Mouse (Mus musculus) embryonic fibroblast, embryonic 13.5 days (primary cell): Measurements from ENCODE around the gene Ero1lb. TPM values are rescaled to one million over a fixed set of nuclear protein-coding genes. Genes with fewer than 3 reads are reported as not detected.
"Not testable (repeated sequence)": the region's sequence is repeated elsewhere in the genome, so short reads cannot be mapped to it uniquely, and the experiment has no call there.

Experiments
- H3K27ac ChIP-seq: 2 replicates; pipeline ENCODE4 v1.5.1; 2012; ENCODE audit warnings: low read length, control low read depth, inconsistent platforms; ENCODE audit not compliant: insufficient read depth
- H3K4me1 ChIP-seq: 2 replicates; pipeline ENCODE4 v1.6.1; 2011; ENCODE audit warnings: low read length; ENCODE audit not compliant: control insufficient read depth, insufficient read depth
- H3K4me3 ChIP-seq: 2 replicates; pipeline ENCODE4 v1.5.1; 2011; ENCODE audit warnings: mild to moderate bottlenecking, control low read depth, low read length; ENCODE audit not compliant: insufficient read depth
- CTCF ChIP-seq: IDR thresholded peaks from 2 replicates; pipeline ENCODE4 v1.5.1; 2011; ENCODE audit warnings: mild to moderate bottlenecking, control low read depth, low read length, moderate library complexity, borderline replicate concordance; ENCODE audit not compliant: insufficient read depth
- POLR2A ChIP-seq: IDR thresholded peaks from 2 replicates; pipeline ENCODE4 v1.6.1; 2011; ENCODE audit warnings: low read depth, mild to moderate bottlenecking, control low read depth, low read length, moderate library complexity
- polyA plus RNA-seq: library from polyadenylated mRNA; stranded (reverse); fragments of >200 nt; gene quantifications from 2 replicates; pipeline ENCODE4 v1.2.4, GENCODE M21; 2011; ENCODE audit warnings: low read depth; ENCODE audit not compliant: missing spikeins, insufficient read length

Ero1lb gene
- polyA plus RNA-seq, 1 experiment: 2.1 TPM

DNA sequence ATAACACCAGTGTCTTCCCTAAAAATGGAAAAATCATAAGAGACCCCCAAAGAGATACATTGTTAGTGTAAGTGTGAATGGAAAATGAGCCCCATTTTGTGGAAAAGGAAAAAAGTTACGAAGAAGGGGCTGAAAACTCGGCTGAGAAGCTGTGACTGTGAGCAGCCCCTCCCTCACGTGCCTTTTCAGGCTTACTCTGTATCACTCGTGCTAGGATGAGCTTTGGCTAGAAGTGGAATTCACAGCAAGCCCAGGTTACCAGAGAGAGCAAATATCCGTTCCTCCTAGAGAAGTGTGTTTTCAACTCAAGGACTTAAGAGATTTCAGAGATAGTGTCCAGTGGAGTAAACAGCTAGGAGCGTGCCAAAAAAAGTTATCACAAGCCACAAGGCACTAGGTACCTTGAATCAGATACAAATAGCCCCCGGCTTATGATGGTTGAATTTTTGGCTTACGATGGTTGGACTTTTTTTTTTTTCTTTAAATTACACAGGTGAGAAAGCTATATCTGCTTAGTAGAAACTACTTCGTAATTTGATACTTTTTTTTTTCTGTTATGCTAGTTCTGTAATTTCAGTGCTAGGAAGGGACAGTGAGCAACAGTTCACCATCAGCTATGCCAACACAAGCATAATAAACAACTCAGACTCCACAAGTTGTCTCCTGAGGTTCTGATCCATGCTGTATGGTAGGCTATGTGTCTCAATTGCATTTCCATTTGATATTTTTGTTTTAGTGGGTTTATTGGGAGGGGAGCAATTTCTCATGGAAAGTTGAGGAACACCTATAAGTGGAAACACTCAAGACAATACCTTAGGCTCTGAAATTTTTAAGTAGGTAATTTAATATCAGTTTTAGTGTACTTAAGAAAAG, 3.2 kb downstream of the Ero1lb start:
- Histone ChIP-seq H3K4me3 (no peak overlapping the region), H3K4me1 (no peaks in the 10 kb centered on the region), H3K27ac (no peak overlapping the region)
- TF ChIP-seq POLR2A: no peak
- TF ChIP-seq CTCF: no peak

DNA sequence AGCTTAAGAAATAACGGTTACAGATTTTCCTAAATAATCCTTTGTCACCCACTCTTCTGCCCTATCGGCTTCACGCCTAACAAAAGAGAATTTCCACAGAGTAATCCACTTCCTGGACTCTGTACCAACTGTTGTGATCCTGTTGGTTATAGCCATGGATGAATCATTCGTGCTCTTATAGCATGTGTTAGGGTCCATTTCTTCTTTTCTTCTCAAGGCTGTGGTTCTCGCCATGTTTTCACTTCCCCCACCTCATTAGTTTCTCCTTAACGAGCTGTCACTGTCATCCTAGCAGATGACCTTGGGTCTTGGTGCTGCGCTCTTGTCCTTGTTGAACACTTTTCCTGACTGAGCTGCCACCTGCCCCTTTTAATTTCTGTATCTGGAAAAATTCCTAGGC, 4.1 kb downstream of the Ero1lb start:
- no peak for TF ChIP-seq CTCF
- no peak for TF ChIP-seq POLR2A
- Histone ChIP-seq H3K4me1 (no peaks in the 10 kb centered on the region), H3K27ac (no peak overlapping the region), H3K4me3 (no peak overlapping the region)

DNA sequence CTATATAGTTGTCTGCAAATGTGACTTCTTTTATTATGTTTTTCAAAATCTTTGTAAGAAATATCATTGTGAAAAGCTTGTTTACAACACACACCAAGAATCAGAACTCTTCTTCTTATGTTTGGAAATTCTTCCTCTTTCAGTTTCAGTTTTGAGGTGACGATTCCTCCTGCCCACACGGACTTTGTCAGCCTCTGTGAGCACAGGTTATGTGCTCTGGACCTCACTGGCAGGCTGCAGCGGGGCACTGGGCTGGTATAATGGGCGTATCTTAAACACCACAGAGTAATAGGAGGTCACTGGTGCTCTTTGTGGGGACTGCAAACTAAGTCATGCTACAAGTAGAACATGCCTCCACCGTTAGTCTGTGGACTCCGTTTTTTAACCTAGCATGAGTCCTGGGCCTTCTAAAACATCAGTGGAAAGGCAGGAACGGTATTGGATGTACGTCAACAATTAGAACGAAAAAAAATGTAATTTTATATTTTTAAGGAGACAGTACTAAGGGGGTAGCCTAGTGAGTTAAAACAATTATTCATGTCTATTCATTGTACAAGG, 9.4 kb downstream of the Ero1lb start:
- H3K27ac ChIP-seq: no peak overlapping the region
- no peaks in the 10 kb centered on the region for H3K4me1 ChIP-seq
- no peak overlapping the region for H3K4me3 ChIP-seq
- TF ChIP-seq POLR2A (no peak), CTCF (no peak)

DNA sequence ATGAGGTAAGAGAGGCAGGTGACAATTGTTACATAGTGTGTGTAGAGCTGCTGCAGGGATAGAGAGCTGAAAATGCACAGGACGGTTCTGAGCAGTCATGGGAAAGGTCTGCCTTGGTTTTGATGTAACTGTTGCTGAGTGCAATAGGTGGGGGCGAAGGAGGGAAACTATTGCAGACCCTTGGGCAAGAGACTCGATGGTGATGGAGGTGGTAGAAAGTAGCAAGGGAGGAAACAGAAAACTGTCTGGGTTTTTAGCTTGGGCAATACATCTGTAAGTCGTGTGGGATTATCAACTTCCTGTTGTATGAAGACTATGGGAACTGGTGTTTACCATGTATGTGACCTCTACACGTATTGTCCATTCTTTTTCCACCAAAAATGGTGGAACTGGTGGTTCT, 12.5 kb downstream of the Ero1lb start:
- H3K27ac ChIP-seq: no peak overlapping the region
- TF ChIP-seq CTCF (no peak), POLR2A (no peak)
- H3K4me1 ChIP-seq: no peaks in the 10 kb centered on the region
- H3K4me3 ChIP-seq: no peak overlapping the region

DNA sequence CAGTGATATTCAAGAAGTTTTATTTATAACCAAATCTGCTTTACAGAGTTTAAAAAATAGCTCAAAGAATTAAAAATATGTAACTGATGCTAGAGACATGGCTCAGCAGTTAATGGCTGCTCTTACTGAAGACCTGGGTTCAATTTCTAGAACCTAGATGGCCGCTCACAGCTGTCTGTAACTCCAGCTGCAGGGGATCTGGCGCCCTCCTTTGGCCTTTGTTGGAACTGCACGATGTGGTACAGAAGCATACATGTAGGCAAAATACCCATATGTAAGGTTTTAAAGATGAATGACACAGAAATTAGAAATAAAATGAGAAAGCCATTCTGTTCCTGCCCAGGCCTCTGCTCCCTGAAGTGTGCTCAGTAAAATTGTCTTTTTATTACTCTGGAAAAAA, 23.3 kb downstream of the Ero1lb start:
- Histone ChIP-seq H3K4me3 (no peak overlapping the region), H3K27ac (no peak overlapping the region), H3K4me1 (no peaks in the 10 kb centered on the region)
- peak; percentile 55; the same call in 1 of the 2 replicates for TF ChIP-seq CTCF
- no peak for TF ChIP-seq POLR2A

DNA sequence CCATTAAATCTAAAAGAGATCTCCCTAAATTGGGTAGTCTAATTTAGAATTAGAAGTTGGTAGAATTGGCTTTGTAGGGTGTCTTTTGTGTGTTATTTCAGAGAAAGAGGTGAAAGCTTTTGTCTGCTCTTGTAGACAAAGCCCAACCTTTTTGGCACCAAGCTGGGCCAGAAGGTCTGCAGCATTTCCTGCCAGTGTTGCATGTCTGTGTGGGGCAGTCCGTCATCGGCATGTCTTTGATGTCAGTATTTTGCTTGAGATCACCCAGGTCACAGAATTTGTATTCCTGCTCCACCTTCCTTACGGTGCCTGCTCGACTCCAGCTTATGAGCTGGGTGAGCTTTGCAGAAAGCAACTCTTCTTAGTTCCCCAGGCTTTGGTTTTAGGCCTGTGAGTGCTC, 31.4 kb downstream of the Ero1lb start:
- H3K4me1 ChIP-seq, H3K27ac ChIP-seq, H3K4me3 ChIP-seq: not testable (repeated sequence)

DNA sequence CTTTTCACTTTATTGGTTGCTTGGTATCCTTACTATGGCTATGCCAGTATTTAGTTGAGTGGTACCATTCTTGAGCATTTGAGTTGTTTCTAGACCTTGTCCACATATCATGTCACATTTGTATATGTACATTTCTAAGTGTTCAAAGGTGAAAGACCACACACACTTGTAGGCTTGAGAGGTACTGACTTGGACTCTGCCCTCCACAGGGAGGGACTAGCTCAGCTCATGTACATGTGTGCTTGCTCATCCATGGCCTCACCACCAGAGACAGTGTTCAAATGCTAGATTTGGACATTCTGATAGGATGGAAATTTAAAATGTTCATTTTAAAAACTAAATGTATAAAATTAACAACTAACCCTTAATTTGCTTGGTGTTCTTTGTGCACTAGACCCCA, 44.5 kb downstream of the Ero1lb start:
- not testable (repeated sequence) for H3K27ac ChIP-seq, H3K4me3 ChIP-seq, H3K4me1 ChIP-seq

DNA sequence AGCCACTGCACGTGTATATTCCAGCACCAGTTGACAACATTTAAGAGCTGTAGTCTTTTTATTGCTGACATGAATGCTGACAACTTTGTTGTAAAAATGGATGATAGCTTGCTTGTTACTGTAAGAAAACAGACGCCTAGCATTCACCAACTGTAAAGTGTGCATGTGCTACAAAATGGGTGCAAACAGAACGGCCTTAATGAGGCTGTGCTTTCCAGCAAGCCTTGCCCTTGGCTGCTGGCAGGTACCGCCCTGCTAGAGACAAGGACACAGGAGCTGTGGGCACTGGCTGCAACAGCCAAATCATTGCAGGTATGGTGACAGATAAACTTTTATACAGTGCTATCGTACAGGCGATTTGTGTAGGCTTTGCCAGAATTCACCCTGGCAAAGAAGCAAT, 48.4 kb downstream of the Ero1lb start:
- H3K4me3 ChIP-seq, H3K27ac ChIP-seq, H3K4me1 ChIP-seq: not testable (repeated sequence)

DNA sequence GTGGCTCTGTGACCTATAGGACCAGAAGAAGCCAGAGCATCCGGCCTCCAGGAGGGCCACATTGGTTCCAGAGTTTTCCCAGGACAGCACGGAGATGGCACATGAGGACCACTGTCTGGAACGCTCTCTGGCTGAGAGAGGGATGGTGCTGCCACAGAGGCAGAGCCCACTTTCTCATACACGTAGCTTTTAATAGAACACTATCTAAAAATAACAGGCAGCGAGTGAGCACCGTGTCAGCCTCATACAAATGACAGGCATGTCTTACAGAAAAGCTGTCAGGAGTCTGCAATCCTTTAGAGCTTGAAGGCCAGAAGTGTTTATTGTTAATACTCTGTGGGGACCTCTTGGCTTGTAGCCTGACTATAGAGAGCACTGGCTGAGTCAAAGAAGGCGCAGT, 48.9 kb downstream of the Ero1lb start:
- H3K27ac ChIP-seq, H3K4me1 ChIP-seq, H3K4me3 ChIP-seq: not testable (repeated sequence)

DNA sequence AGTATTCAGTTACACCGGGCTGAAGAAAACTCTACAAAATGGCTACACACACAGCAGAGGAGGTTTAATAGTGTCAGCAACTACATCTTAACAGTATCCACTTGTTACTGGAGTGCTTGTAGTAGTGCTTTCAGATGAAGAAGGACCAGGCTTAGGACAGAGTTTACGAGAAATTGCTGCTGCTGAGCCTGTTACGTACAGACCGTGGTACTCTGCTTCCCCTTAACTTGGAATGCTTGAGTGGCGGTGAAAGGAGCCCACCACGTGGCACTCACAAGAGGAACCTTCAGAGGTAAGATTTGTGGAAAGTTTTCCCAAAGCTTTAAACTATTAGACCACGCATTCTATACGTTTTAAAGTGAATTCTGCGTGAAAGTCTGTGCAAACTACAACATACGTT, 49.3 kb downstream of the Ero1lb start:
- not testable (repeated sequence) for H3K4me1 ChIP-seq, H3K4me3 ChIP-seq, H3K27ac ChIP-seq

DNA sequence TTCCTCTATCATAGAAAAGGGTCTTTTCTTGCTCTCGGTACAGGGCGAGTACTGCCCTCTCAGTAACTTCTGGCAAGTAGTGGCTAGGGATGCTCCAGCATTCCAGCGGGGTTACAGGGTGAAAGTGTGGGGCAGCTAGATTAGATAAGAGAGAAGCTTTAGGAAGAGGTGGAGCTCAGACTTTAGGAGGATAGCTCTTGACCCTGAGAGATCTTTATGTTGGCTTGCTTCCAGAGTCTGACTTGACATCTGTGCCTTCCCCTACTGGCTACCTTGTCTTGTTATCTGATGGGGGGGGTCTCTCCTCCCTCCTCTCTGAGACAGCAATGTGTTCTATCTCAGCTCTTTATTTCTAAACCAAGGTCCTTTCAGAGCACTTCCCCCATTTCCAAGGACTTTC, 50.8 kb downstream of the Ero1lb start:
- H3K4me1 ChIP-seq, H3K4me3 ChIP-seq, H3K27ac ChIP-seq: not testable (repeated sequence)

DNA sequence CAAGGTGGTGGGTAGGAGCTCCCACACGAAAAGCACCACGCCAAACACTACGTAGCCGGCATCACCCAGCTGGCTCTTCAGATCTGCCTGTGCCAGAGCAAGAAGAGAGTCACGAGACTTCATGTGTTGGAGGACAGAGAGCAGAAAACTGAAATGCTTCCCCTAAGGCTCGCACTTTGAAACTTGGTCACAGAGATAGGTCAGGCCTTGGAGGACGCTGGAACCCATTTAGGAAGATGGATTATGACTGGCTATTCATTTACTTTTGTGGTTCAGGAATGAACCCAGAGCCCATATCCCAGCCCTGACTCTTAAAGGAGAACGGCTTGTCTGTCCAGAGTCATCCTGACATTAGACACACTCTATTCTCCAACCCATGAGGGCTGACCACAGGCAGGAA, 54.1 kb downstream of the Ero1lb start:
- H3K4me1 ChIP-seq, H3K4me3 ChIP-seq, H3K27ac ChIP-seq: not testable (repeated sequence)

DNA sequence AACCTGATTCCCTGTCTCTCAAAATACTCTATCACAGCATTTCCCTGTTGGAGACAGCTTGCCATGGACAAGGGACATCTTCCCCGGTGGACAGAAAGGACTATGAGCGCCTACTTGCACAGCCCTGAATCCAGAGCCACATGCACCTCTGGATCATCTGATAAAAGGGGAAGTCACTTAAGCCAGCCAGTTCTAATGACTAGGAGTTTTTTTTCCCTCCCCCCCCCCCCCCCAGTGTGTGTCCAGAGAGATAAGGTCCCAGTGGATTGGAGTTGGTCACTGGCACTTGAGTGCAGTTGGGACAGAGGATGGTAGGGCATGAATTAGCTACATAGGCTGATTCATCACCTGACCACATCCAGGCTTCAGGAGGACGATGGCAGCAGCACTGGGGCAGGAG, 60.4 kb downstream of the Ero1lb start:
- H3K27ac ChIP-seq, H3K4me3 ChIP-seq, H3K4me1 ChIP-seq: not testable (repeated sequence)

DNA sequence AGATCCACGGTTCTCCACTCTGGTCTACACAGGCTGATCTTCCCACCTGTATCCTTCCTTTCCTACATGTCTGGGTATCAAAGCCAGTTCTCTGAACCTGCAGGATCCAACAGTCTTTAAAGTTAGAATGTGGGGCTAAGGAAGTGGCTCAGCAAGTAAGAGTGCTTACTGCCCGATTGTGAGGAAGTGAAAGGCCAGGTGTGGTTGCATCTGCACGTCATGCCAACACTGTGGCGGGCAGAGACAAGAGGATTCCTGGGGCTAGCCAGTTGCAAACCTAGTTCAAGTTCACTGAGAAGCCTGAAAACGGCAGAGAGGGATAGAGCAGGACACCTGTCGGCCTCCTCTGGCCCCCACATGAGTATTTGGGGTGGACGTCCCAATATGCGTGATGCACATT, 62.1 kb downstream of the Ero1lb start:
- H3K4me1 ChIP-seq, H3K4me3 ChIP-seq, H3K27ac ChIP-seq: not testable (repeated sequence)

DNA sequence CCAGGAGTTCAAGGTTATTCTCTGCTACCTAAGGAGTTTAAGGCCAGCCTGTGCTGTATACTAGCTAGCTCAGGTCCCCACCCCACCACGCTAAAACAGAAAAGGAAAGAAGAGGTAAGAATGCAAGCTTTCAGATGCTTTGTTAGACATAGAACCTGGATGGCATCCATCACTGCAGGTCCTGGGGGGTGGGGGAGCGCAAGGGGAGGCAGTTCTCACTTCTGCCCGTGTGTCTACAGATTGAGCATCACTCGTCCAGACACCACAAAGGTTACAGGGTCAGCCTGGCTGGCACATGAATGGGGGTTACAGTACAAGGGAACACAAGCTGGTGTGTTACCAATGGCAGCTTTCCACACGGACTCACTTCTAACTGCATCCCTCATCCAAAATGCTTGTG, 62.5 kb downstream of the Ero1lb start:
- not testable (repeated sequence) for H3K27ac ChIP-seq, H3K4me1 ChIP-seq, H3K4me3 ChIP-seq
